Mouse (Mus musculus) heart, embryonic 13.5 days (tissue): ENCODE measurements at regions not wholly inside any gene's neighbourhood (a gene's known extent, or its start where the extent isn't known, plus 50 kb on each side); places are given as distances from the start of the nearest gene placed in this dataset.

Experiments
- ATAC-seq: fragments of 200-750 bp; cut with Nextera tagmentation; 2 replicates; pipeline ENCODE4 v1.8.0; 2017; ENCODE audit warnings: moderate TSS enrichment; ENCODE audit not compliant: insufficient number of reproducible peaks, low FRiP score, low TSS enrichment; ENCODE audit errors: extremely low read depth
- H3K27ac ChIP-seq: fragments of 300-500 bp; sonication (generic); replicated peaks from 2 replicates; pipeline ENCODE4 v1.5.1; 2015; ENCODE audit warnings: moderate library complexity, mild to moderate bottlenecking, inconsistent platforms
- H3K27me3 ChIP-seq: fragments of 300-500 bp; sonication (generic); replicated peaks from 2 replicates; pipeline ENCODE4 v1.6.1; 2015; ENCODE audit warnings: mild to moderate bottlenecking, inconsistent platforms
- H3K36me3 ChIP-seq: fragments of 300-500 bp; sonication (generic); 2 replicates; pipeline ENCODE4 v1.6.1; 2015; ENCODE audit warnings: mild to moderate bottlenecking, inconsistent platforms
- H3K4me1 ChIP-seq: fragments of 300-500 bp; sonication (generic); 2 replicates; pipeline ENCODE4 v1.6.1; 2015; ENCODE audit warnings: inconsistent platforms
- H3K4me2 ChIP-seq: fragments of 300-500 bp; sonication (generic); 2 replicates; pipeline ENCODE4 v1.6.1; 2015; ENCODE audit warnings: inconsistent platforms, mild to moderate bottlenecking, moderate library complexity
- H3K4me3 ChIP-seq: fragments of 300-500 bp; sonication (generic); 2 replicates; pipeline ENCODE4 v1.5.1; 2015; ENCODE audit warnings: moderate library complexity, mild to moderate bottlenecking, inconsistent platforms
- H3K9ac ChIP-seq: fragments of 300-500 bp; sonication (generic); 2 replicates; pipeline ENCODE4 v1.6.1; 2015; ENCODE audit warnings: inconsistent platforms, mild to moderate bottlenecking, moderate library complexity
- H3K9me3 ChIP-seq: fragments of 300-500 bp; sonication (generic); 2 replicates; pipeline ENCODE4 v1.6.1; 2016; ENCODE audit warnings: inconsistent platforms
- WGBS: fragments of 180-500 bp; shearing (Covaris S2); methylation state at CpG from one replicate; pipeline ENCODE4 v1.1.7; 2015; ENCODE audit warnings: mixed read lengths; 5-methylcytosine and 5-hydroxymethylcytosine counted together

DNA sequence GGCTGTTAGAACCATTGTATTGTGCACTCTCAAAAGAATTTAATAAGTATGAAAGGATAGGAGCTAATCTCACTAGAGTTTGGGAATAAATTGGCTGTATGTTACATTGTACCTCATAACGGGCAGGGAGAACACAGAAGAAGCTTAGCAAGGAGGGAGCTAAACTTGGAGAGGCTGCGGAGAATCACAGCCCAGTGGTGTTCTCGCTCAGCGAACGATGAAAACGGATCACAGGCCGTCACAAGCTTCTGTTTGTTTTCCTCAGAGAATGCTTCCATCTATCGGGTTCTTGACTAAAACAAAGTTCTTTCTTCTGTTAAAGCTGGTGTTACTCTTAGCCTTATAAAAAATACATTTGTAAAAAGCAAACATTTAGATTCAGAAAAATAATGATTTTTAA, 178.2 kb upstream of the Rnd3 start:
- Histone ChIP-seq H3K4me1 (peaks cover 11% of the 10 kb centered on the region; the same call in 1 of the 2 replicates), H3K4me3 (no peak overlapping the region), H3K27ac (no peak overlapping the region), H3K36me3 (no peaks in the 10 kb centered on the region), H3K9me3 (no peaks in the 10 kb centered on the region), H3K9ac (no peak overlapping the region), H3K4me2 (no peak overlapping the region), H3K27me3 (no peaks in the 10 kb centered on the region)
- 73% methylated on average over 8 of the region's 8 CpGs for WGBS
- no peak for ATAC-seq

DNA sequence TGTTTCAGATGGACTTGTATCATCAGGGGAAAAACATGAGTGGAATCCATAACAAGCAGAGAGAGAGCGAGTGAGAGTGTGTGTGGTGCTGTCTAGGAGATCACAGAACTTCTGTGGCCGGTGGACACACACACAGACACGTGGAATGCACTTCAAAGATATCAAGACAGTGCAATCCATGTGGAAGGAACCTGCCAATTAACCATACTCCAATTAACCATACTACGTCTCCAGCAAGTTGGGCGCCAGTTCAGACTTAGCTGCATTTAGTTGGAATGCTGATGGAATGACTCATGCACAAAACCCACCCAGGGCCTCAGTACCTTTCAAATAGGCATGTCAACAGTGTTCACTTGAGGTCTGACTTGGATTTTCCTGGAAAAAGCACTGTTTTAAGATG, 172.8 kb upstream of the Rnd3 start:
- H3K27ac ChIP-seq: no peak overlapping the region
- no peak overlapping the region for H3K9ac ChIP-seq
- no peaks in the 10 kb centered on the region for H3K27me3 ChIP-seq
- peaks cover 17% of the 10 kb centered on the region for H3K4me1 ChIP-seq
- no peaks in the 10 kb centered on the region for H3K36me3 ChIP-seq
- ATAC-seq: no peak
- peaks cover 5% of the 10 kb centered on the region for H3K9me3 ChIP-seq
- no peak overlapping the region for H3K4me2 ChIP-seq
- no peak overlapping the region for H3K4me3 ChIP-seq
- 53% methylated on average over 5 of the region's 5 CpGs for WGBS

DNA sequence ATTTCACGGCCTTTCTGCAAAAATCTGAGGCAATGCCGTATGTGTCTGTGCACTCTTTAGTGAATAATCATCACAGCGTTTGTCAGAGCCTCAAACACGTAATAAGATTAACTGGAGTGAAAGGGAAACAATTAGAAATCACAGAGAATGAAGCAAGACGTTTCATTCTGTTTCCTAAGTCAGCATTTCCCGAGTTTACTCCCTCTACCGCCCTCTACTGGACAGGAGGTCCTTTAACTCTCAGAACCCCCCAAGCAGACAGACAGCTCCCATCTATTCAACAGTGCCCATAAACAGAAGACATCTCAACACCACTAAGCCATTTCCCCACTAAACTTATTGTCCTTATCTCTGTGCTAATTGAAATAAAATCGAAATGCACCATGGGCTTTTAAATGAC, 167.5 kb upstream of the Rnd3 start:
- no peak for ATAC-seq
- no peaks in the 10 kb centered on the region for H3K36me3 ChIP-seq
- H3K27me3 ChIP-seq: no peaks in the 10 kb centered on the region
- peaks cover 2% of the 10 kb centered on the region for H3K4me1 ChIP-seq
- peaks cover 5% of the 10 kb centered on the region for H3K9me3 ChIP-seq
- WGBS: 75% methylated on average over 8 of the region's 8 CpGs
- no peak overlapping the region for H3K9ac ChIP-seq
- H3K4me3 ChIP-seq: no peak overlapping the region
- no peak overlapping the region for H3K27ac ChIP-seq
- no peak overlapping the region for H3K4me2 ChIP-seq

DNA sequence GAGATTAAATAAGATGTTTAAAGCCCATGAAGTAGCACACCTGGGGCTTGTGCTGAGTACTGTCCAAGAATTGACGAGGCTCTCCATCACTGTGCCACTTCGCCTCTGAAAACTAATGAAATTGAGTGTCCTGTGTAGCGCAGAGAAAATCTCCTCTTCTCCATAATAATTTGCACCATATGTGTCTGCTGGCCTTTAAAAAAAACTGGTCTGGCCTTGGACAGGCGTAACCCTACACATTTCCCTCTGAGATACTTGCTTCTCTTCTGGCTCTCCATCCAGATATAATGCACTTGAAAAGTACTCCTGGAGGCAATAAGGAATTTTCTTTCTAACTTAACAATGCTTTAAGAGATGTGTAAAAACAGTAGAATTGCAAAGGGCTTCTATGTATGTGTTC, 164.5 kb upstream of the Rnd3 start:
- WGBS: 89% methylated on average over 4 of the region's 4 CpGs
- no peak for ATAC-seq
- no peak overlapping the region for H3K4me3 ChIP-seq

DNA sequence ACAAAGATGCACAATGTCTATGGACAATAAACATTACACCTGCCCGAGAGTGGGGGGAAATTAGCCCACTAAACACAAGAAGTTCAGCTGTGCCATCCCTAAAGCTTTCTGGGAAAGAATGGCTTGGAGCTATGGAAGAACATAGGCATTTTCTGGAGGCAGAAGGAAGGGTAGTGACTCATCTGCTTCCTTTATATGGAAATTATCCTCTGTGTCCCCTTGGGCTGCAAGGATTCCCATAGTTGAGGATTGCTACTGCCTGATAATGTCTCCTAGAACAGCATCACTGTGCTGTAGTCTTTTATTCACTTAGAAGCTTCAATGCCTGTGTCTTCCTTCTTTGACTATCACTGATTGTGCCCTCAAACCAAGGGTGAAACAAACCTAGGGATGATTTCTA, 157.3 kb upstream of the Rnd3 start:
- H3K4me2 ChIP-seq: no peak overlapping the region
- H3K4me1 ChIP-seq: peaks cover 13% of the 10 kb centered on the region
- no peaks in the 10 kb centered on the region for H3K9me3 ChIP-seq
- ATAC-seq: no peak
- 72% methylated on average over 1 of the region's 1 CpGs for WGBS
- H3K27me3 ChIP-seq: no peaks in the 10 kb centered on the region
- 0 out of 2 replicates have a peak overlapping the region, but pooled peaks have one; percentile 45 for H3K27ac ChIP-seq
- no peak overlapping the region for H3K9ac ChIP-seq
- H3K4me3 ChIP-seq: no peak overlapping the region
- H3K36me3 ChIP-seq: no peaks in the 10 kb centered on the region

More for the DNA sequence above, 164.5 kb upstream of the Rnd3 start:
- H3K9ac ChIP-seq: no peak overlapping the region
- no peaks in the 10 kb centered on the region for H3K36me3 ChIP-seq
- H3K4me2 ChIP-seq: no peak overlapping the region
- H3K4me1 ChIP-seq: no peaks in the 10 kb centered on the region
- H3K27ac ChIP-seq: no peak overlapping the region
- H3K9me3 ChIP-seq: peaks cover 5% of the 10 kb centered on the region
- no peaks in the 10 kb centered on the region for H3K27me3 ChIP-seq

DNA sequence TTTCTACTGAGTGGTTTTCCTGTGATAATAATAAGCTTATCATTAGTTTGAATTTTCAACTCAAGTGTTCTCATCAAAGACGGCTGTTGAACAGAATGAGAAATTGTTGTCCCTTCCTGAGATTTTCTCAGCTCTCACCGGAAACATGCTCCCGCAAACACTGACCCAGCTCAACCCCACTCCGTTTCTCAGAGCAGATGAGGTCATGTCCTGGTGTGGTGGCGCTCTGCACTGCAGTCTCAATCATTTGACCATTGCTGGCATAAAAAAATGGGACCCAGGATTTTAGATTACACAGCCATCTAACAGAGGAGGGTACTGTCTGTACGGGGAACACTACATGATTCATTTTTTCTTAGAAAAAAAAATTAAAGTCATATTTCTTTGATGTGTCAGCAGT, 156.5 kb upstream of the Rnd3 start:
- no peak for ATAC-seq

DNA sequence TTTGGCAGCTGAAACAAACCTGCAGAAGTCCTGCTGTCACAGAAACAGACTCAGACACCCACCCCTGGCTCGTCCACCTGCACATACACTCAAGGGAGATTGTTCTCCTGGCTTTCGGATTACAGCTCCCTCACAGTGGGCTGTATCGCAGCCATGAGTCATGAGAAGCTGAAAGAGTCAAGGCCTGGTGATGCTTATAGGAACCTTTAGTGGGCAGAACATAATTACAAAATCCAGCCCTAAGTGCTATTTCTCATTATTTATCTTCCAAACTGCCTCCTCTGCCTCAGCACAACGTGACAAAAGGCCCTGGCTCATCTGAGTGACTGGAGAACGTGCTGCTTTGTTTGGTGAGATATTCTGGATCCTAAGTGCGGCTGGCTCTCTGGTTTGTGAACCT, 155.8 kb upstream of the Rnd3 start:
- no peak overlapping the region for H3K4me2 ChIP-seq
- WGBS: 49% methylated on average over 6 of the region's 6 CpGs
- no peaks in the 10 kb centered on the region for H3K9me3 ChIP-seq
- ATAC-seq: no peak
- H3K4me1 ChIP-seq: peaks cover 13% of the 10 kb centered on the region
- H3K4me3 ChIP-seq: no peak overlapping the region
- H3K36me3 ChIP-seq: no peaks in the 10 kb centered on the region
- H3K27ac ChIP-seq: peak overlapping the region; percentile 48
- no peak overlapping the region for H3K9ac ChIP-seq
- no peaks in the 10 kb centered on the region for H3K27me3 ChIP-seq

More for the DNA sequence above, 156.5 kb upstream of the Rnd3 start:
- Histone ChIP-seq H3K27me3 (no peaks in the 10 kb centered on the region), H3K9me3 (no peaks in the 10 kb centered on the region), H3K9ac (no peak overlapping the region), H3K4me2 (no peak overlapping the region), H3K4me1 (peaks cover 13% of the 10 kb centered on the region), H3K27ac (peak overlapping the region; percentile 45; the same call in 1 of the 2 replicates), H3K4me3 (no peak overlapping the region), H3K36me3 (no peaks in the 10 kb centered on the region)
- 39% methylated on average over 6 of the region's 6 CpGs for WGBS

DNA sequence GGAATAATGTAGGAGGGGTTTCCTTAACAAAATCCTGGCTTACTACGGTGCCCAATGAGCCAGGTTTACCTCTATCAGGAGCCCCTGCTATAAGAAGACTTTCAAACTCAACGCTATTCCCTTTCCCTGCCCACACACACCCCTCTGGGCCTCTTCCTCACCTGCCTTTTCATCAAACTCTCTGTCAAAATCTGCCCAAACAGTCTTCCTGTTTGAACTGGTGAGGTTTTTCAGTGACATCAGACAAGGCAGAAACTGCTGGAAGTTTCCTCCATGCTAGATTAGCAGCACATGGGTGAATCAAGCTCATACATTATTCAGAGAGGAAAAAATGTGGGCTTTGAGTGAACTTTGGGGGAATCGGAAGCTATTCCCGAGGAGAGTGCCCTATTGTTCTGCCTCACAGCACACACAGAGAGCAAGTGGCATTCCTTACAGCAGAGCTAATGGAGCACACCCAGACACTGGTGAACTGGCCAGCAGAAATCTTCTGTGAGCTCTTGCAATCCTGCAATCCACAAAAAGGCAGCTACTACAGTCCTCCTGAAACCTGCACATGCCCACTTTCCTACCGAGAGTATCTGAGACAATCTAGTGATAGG, 141.8 kb upstream of the Rnd3 start:
- no peaks in the 10 kb centered on the region for H3K9me3 ChIP-seq
- H3K4me1 ChIP-seq: peaks cover 5% of the 10 kb centered on the region
- H3K36me3 ChIP-seq: no peaks in the 10 kb centered on the region
- no peak overlapping the region for H3K4me3 ChIP-seq
- H3K27ac ChIP-seq: no peak overlapping the region
- no peak overlapping the region for H3K4me2 ChIP-seq
- 52% methylated on average over 5 of the region's 5 CpGs for WGBS
- no peak overlapping the region for H3K9ac ChIP-seq
- H3K27me3 ChIP-seq: no peaks in the 10 kb centered on the region
- ATAC-seq: no peak

DNA sequence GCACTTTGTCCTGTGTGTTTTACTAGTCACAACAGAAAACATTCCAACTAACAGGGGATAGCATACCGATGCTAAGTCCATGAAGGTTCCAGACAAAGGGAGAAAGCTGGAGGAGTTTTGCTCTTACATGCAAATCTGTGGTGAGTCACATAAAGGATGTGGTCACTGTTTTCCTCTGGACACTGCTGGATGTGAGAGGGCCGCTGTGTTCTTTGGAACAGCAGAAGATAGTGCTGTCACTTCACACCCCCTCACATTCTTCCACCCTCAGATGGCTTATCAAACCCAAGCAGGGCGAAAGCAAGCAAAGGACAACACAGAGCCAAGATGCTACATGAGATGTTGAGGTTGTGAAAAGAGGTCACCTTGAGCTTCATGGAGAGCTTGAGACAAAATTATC, 139.8 kb upstream of the Rnd3 start:
- Histone ChIP-seq H3K9me3 (no peaks in the 10 kb centered on the region), H3K4me3 (no peak overlapping the region), H3K9ac (no peak overlapping the region), H3K36me3 (no peaks in the 10 kb centered on the region), H3K27me3 (no peaks in the 10 kb centered on the region), H3K27ac (no peak overlapping the region), H3K4me2 (no peak overlapping the region), H3K4me1 (peaks cover 12% of the 10 kb centered on the region)
- no peak for ATAC-seq
- WGBS: 29% methylated on average over 3 of the region's 3 CpGs

DNA sequence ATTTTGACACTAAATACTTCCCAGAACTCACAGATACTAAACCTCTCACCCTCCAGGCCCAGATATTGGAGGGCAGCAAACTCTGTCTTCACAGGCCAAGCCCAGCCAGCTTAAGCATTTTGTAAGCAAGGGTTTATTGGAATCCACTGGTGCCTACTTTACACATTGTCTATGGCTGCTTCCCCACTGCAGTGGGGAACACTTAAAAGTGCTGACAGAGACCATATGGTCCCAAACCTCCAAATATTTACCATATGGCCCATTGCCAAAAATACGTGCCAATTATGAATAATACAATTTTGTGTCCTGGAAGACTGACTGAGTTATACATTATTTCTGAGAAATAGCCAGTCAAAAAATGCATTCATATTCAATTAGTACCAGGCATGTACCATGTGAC, 136.7 kb upstream of the Rnd3 start:
- Histone ChIP-seq H3K9ac (no peak overlapping the region), H3K27ac (no peak overlapping the region), H3K9me3 (no peaks in the 10 kb centered on the region), H3K27me3 (no peaks in the 10 kb centered on the region), H3K4me3 (no peak overlapping the region), H3K4me1 (peaks cover 20% of the 10 kb centered on the region), H3K36me3 (no peaks in the 10 kb centered on the region), H3K4me2 (no peak overlapping the region)
- ATAC-seq: no peak
- 69% methylated on average over 1 of the region's 1 CpGs for WGBS

DNA sequence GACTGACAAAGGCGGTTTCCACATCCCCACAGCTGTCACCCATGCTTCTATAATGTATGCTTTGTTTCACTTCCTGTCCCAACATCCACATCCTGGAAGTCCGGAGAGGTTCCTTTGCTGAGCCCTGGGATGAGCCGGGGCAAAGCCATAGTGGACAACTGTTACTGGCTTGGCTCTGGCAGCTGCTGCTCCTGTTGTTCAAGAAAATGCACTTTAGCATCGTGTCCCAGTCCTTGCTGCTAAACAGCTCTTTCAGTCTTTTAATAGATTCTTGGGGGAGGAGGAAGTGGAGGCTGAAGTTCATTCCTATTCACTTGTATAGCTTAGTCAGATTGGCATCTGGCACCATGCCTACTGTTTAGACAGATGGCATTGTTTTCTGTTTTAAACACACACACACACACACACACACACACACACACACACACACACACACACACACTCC, 135.9 kb upstream of the Rnd3 start:
- no peak overlapping the region for H3K9ac ChIP-seq
- no peak for ATAC-seq
- H3K4me1 ChIP-seq: peaks cover 23% of the 10 kb centered on the region
- H3K4me2 ChIP-seq: no peak overlapping the region
- no peak overlapping the region for H3K27ac ChIP-seq
- 45% methylated on average over 4 of the region's 4 CpGs for WGBS
- H3K36me3 ChIP-seq: no peaks in the 10 kb centered on the region
- H3K9me3 ChIP-seq: no peaks in the 10 kb centered on the region
- no peaks in the 10 kb centered on the region for H3K27me3 ChIP-seq
- H3K4me3 ChIP-seq: no peak overlapping the region

DNA sequence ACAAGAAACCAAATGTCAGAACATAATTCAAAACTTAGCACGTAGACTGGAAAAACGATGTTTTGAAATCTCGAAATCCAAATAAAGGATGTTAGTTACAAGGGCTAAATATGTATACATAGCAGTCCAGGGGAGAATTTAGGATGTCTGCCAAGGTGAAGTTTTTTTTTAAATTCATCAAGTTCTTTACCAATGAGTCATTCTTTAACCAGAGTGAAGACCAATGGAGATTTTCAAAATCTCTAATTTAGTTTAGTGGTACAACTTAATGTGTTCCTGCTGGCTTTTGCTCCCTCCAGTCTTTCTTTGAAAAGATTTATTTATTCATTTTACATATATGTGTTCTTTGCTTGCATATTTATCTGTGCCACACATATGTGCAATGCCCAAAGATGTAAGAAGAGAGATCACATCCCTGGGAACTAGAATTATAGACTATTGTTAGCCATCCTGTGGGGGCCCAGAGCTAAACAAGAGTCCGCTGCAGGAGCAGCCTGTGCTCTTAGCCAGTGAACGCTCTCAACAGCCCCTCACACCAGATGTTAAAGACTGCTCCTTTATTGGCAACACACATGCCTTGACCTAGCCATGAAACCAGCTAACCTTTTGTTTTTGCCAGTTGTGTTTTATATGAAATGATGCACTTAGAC, 130.6 kb upstream of the Rnd3 start:
- Histone ChIP-seq H3K4me3 (no peak overlapping the region), H3K27ac (peak overlapping the region; percentile 55), H3K9ac (no peak overlapping the region), H3K9me3 (no peaks in the 10 kb centered on the region), H3K4me1 (peaks cover 31% of the 10 kb centered on the region), H3K27me3 (no peaks in the 10 kb centered on the region), H3K36me3 (no peaks in the 10 kb centered on the region), H3K4me2 (no peak overlapping the region)
- whole genome bisulfite sequencing: 56% methylated on average over 5 of the region's 5 CpGs
- ATAC-seq: no peak
